Mouse (Mus musculus) ES-E14 (cell line): ENCODE measurements at regions not wholly inside any gene's neighbourhood (a gene's known extent, or its start where the extent isn't known, plus 50 kb on each side); places are given as distances from the start of the nearest gene placed in this dataset.

Experiments used
- DNase-seq: peaks from one replicate; pipeline ENCODE4 v3.0.0-alpha.2; 2013; ENCODE audit warnings: low read depth, low spot score
- H3K27ac ChIP-seq: 2 replicates; pipeline ENCODE4 v1.5.1; 2012; ENCODE audit warnings: low read depth, mild to moderate bottlenecking, low read length, moderate library complexity, mixed read lengths; ENCODE audit not compliant: poor library complexity, insufficient read depth, severe bottlenecking
- H3K36me3 ChIP-seq: 2 replicates; pipeline ENCODE4 v1.6.1; 2012; ENCODE audit warnings: mild to moderate bottlenecking, low read length, moderate library complexity, mixed read lengths; ENCODE audit not compliant: control insufficient read depth, poor library complexity, insufficient read depth, severe bottlenecking
- H3K4me1 ChIP-seq, 2 experiments: fragments of 150-350 bp in 1 of 2; sonication (generic) in 1 of 2; 2 replicates each; pipeline ENCODE4 v1.6.1; 2012; ENCODE audit warnings: low read length in 2 of 2, mild to moderate bottlenecking in 1 of 2, mixed read lengths in 1 of 2; ENCODE audit not compliant: control insufficient read depth in 2 of 2, insufficient read depth in 2 of 2, poor library complexity in 1 of 2
- H3K4me3 ChIP-seq, 2 experiments: fragments of 150-350 bp in 1 of 2; sonication (generic) in 1 of 2; 2 replicates each; pipeline ENCODE4 v1.5.1; 2012; ENCODE audit warnings: low read length in 2 of 2, low read depth in 1 of 2, mild to moderate bottlenecking in 1 of 2, mixed read lengths in 1 of 2; ENCODE audit not compliant: insufficient read depth in 1 of 2, poor library complexity in 1 of 2, severe bottlenecking in 1 of 2
- H3K9ac ChIP-seq: 2 replicates; pipeline ENCODE4 v1.6.1; 2012; ENCODE audit warnings: low read depth, mild to moderate bottlenecking, low read length, mixed read lengths; ENCODE audit not compliant: poor library complexity, insufficient read depth, severe bottlenecking
- H3K9me3 ChIP-seq: fragments of 150-350 bp; sonication (generic); 2 replicates; pipeline ENCODE4 v1.6.1; 2012; ENCODE audit warnings: low read depth, mild to moderate bottlenecking, low read length; ENCODE audit not compliant: control insufficient read depth, insufficient read depth
- CHD2 ChIP-seq: IDR thresholded peaks from 2 replicates; pipeline ENCODE4 v1.6.1; 2014; ENCODE audit warnings: mild to moderate bottlenecking, low read depth, low read length, inconsistent platforms
- HCFC1 ChIP-seq: IDR thresholded peaks from 2 replicates; pipeline ENCODE4 v1.6.1; 2012; ENCODE audit warnings: low read length, inconsistent platforms, borderline replicate concordance; ENCODE audit not compliant: insufficient read depth
- MAFK ChIP-seq: IDR thresholded peaks from 2 replicates; pipeline ENCODE4 v1.6.1; 2014; ENCODE audit warnings: mild to moderate bottlenecking, low read depth, low read length, inconsistent platforms; ENCODE audit not compliant: insufficient read depth
- ZC3H11A ChIP-seq: IDR thresholded peaks from 2 replicates; pipeline ENCODE4 v1.6.1; 2012; ENCODE audit warnings: low read depth, mild to moderate bottlenecking, inconsistent platforms, low read length, borderline replicate concordance
- ZNF384 ChIP-seq: IDR thresholded peaks from 2 replicates; pipeline ENCODE4 v1.6.1; 2012; ENCODE audit warnings: low read depth, low read length, inconsistent platforms
- in situ Hi-C, 2 experiments: fragments of 600-800 bp; cut with MboI; formaldehyde crosslinking; loops; one replicate each; pipeline ENCODE4 v1.15.1; 2025; ENCODE audit warnings: low sequenced_read_pairs in 2 of 2, inconsistent platforms in 1 of 2; ENCODE audit not compliant: unreplicated experiment in 2 of 2

GRCm38 (mm10) chr7:54782604-54783003 lies 52.7 kb upstream of the Luzp2 start:
- no peak overlapping the region for H3K9ac ChIP-seq
- no peaks in the 10 kb centered on the region for H3K36me3 ChIP-seq
- in situ Hi-C loops = no loop called here
- H3K4me3 ChIP-seq = no peak overlapping the region
- TF ChIP-seq CHD2 = no peak
- TF ChIP-seq ZC3H11A = no peak
- TF ChIP-seq HCFC1 = no peak
- no peak for TF ChIP-seq MAFK
- no peak for TF ChIP-seq ZNF384
- DNase-seq = no peak
- H3K27ac ChIP-seq = no peak overlapping the region
- H3K4me1 ChIP-seq = no peaks in the 10 kb centered on the region
- no peaks in the 10 kb centered on the region for H3K9me3 ChIP-seq

GRCm38 (mm10) chr7:54783550-54784529 lies 51.5 kb upstream of the Luzp2 start:
- Histone ChIP-seq H3K27ac (no peak overlapping the region), H3K36me3 (no peaks in the 10 kb centered on the region), H3K9ac (no peak overlapping the region), H3K9me3 (no peaks in the 10 kb centered on the region), H3K4me1 (no peaks in the 10 kb centered on the region), H3K4me3 (no peak overlapping the region)
- no peak for TF ChIP-seq MAFK
- no peak for TF ChIP-seq HCFC1
- no peak for TF ChIP-seq CHD2
- no peak for TF ChIP-seq ZC3H11A
- TF ChIP-seq ZNF384 = no peak
- in situ Hi-C loops = no loop called here
- no peak for DNase-seq
